Mouse (Mus musculus): ENCODE data around the gene Mef2d. TPM values are rescaled to one million over a fixed set of nuclear protein-coding genes. Genes with fewer than 3 reads are reported as not detected.

Mef2d gene
- polyA plus RNA-seq, 1 experiment from 2014 or later, result 19.7 TPM

DNA sequence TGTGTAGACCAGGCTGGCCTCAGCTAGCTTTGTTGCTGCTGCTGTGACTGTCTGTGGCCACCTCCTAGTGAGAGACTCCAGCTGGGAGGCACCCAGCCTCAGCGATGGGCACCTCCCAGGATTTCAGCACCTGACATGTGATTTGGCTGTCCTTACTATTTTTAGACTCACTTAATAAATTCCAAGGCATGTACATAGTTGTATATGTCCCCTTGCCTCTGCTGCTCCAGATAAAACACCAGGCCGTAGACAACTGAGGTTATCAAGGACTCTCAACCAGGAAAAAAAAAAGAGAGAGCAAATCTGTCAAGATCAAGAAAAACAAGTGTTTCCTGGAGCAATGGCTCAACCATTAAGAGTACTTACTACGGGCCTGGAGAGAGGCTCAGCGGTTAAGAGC is 17.0 kb upstream of the Mef2d start:
- no peaks in the 10 kb centered on the region for H3K4me1 ChIP-seq
- ATAC-seq (ENCODE audit: low FRiP score, low read depth), result no peak
- no peak overlapping the region for H3K27ac ChIP-seq
- H3K4me2 ChIP-seq (replicated peaks), result no peak overlapping the region
- 69% methylated on average over 4 of the region's 4 CpGs for WGBS
- no peak overlapping the region for H3K9ac ChIP-seq
- H3K27me3 ChIP-seq, result no peaks in the 10 kb centered on the region
- peaks cover 11% of the 10 kb centered on the region for H3K36me3 ChIP-seq
- H3K9me3 ChIP-seq, result no peaks in the 10 kb centered on the region
- H3K4me3 ChIP-seq, result no peak overlapping the region

- no peak for ATAC-seq (ENCODE audit: low FRiP score, low read depth)
- Histone ChIP-seq H3K4me1 (no peaks in the 10 kb centered on the region), H3K4me2 (replicated peaks) (no peak overlapping the region), H3K36me3 (peaks cover 1% of the 10 kb centered on the region; the same call in 1 of the 2 replicates), H3K27ac (no peak overlapping the region), H3K9me3 (no peaks in the 10 kb centered on the region), H3K9ac (no peak overlapping the region), H3K27me3 (no peaks in the 10 kb centered on the region), H3K4me3 (no peak overlapping the region)
- 92% methylated on average over 7 of the region's 7 CpGs for WGBS
Measured at GRCm38 (mm10) chr3:88126181-88126580, 16.0 kb upstream of the Mef2d start.

GRCm38 (mm10) chr3:88127636-88128035 is 14.5 kb upstream of the Mef2d start:
- Histone ChIP-seq H3K9ac (no peak overlapping the region), H3K4me3 (no peak overlapping the region), H3K9me3 (no peaks in the 10 kb centered on the region), H3K27me3 (no peaks in the 10 kb centered on the region), H3K4me1 (no peaks in the 10 kb centered on the region), H3K4me2 (replicated peaks) (no peak overlapping the region), H3K36me3 (no peaks in the 10 kb centered on the region), H3K27ac (no peak overlapping the region)
- ATAC-seq (ENCODE audit: low FRiP score, low read depth), result no peak
- WGBS, result 72% methylated on average over 3 of the region's 3 CpGs

DNA sequence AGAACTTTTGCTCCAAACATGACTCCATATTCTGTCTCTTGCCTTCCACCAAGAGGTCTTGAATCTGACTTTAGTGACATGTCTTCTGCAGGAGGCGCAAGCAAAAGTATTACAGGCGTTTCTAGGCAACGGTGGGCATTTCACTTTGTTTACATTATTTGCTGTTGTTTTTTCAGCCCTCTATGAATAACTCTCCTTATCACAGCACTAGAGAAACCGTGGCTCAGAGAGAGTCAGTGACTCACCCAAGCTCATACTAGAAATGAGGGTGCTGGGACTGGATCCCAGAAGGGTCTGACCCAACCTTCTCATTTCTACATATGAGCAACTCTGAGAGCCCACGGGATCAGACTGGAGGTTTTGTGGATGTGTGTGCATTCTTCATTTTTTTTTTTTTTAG is 14.1 kb upstream of the Mef2d start:
- H3K4me2 ChIP-seq (replicated peaks), result no peak overlapping the region
- H3K36me3 ChIP-seq, result no peaks in the 10 kb centered on the region
- no peaks in the 10 kb centered on the region for H3K4me1 ChIP-seq
- no peak for ATAC-seq (ENCODE audit: low FRiP score, low read depth)
- no peak overlapping the region for H3K9ac ChIP-seq
- no peak overlapping the region for H3K4me3 ChIP-seq
- 83% methylated on average over 5 of the region's 5 CpGs for WGBS
- no peak overlapping the region for H3K27ac ChIP-seq
- no peaks in the 10 kb centered on the region for H3K9me3 ChIP-seq
- H3K27me3 ChIP-seq, result no peaks in the 10 kb centered on the region

GRCm38 (mm10) chr3:88129006-88129405 is 13.2 kb upstream of the Mef2d start:
- H3K4me1 ChIP-seq, result no peaks in the 10 kb centered on the region
- no peak overlapping the region for H3K4me3 ChIP-seq
- no peak overlapping the region for H3K9ac ChIP-seq
- H3K4me2 ChIP-seq (replicated peaks), result no peak overlapping the region
- no peak for ATAC-seq (ENCODE audit: low FRiP score, low read depth)
- H3K27ac ChIP-seq, result no peak overlapping the region
- no peaks in the 10 kb centered on the region for H3K27me3 ChIP-seq
- H3K36me3 ChIP-seq, result no peaks in the 10 kb centered on the region
- 48% methylated on average over 4 of the region's 4 CpGs for WGBS
- no peaks in the 10 kb centered on the region for H3K9me3 ChIP-seq

GRCm38 (mm10) chr3:88131071-88131470 is 11.1 kb upstream of the Mef2d start:
- Histone ChIP-seq H3K9ac (no peak overlapping the region), H3K9me3 (no peaks in the 10 kb centered on the region), H3K36me3 (no peaks in the 10 kb centered on the region), H3K4me2 (replicated peaks) (no peak overlapping the region), H3K4me1 (no peaks in the 10 kb centered on the region), H3K27ac (no peak overlapping the region), H3K27me3 (no peaks in the 10 kb centered on the region), H3K4me3 (no peak overlapping the region)
- no peak for ATAC-seq (ENCODE audit: low FRiP score, low read depth)
- whole genome bisulfite sequencing, result 95% methylated on average over 3 of the region's 3 CpGs

- Histone ChIP-seq H3K36me3 (no peaks in the 10 kb centered on the region), H3K27me3 (no peaks in the 10 kb centered on the region), H3K4me1 (peaks cover 6% of the 10 kb centered on the region; the same call in 1 of the 2 replicates), H3K9me3 (no peaks in the 10 kb centered on the region), H3K4me3 (no peak overlapping the region), H3K9ac (no peak overlapping the region), H3K4me2 (replicated peaks) (no peak overlapping the region), H3K27ac (no peak overlapping the region)
- 69% methylated on average over 2 of the region's 2 CpGs for WGBS
- ATAC-seq (ENCODE audit: low FRiP score, low read depth), result no peak
Measured at GRCm38 (mm10) chr3:88132492-88132891, 9.7 kb upstream of the Mef2d start.

DNA sequence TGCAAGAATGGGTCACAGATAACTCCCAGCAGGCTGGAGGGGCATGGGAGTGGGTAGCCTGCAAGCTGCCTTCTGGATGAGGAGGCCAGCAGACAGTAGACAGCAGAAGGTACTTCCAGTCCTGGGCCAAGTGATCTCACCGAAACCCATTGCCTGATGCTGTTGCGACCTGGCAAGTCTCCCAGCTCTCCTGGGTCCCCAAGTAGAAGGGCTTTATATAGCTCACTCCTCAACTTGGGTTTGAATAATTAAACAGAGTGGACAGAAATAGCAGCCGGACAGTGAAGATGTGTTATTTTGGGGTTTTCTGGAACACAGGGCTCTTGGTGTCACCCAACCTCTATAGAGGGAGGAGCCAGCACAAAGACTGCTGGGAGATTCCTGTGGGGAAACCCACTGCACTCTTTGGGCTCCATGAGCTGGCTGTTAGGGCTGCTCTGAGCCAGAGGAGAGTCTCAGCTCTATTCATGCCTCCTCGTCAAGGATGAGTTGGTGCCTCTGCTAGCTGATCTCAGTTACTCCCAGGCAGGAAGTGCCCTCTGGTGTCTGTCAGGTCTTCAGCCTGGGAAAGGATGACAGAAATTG is 8.9 kb upstream of the Mef2d start:
- Histone ChIP-seq H3K4me3 (no peak overlapping the region), H3K36me3 (no peaks in the 10 kb centered on the region), H3K4me1 (peaks cover 9% of the 10 kb centered on the region; the same call in 1 of the 2 replicates), H3K9ac (0 out of 2 replicates have a peak overlapping the region, but pooled peaks have one; percentile 4), H3K27me3 (no peaks in the 10 kb centered on the region), H3K27ac (no peak overlapping the region), H3K9me3 (no peaks in the 10 kb centered on the region), H3K4me2 (replicated peaks) (no peak overlapping the region)
- 66% methylated on average over 4 of the region's 4 CpGs for WGBS
- no peak for ATAC-seq (ENCODE audit: low FRiP score, low read depth)

- H3K9ac ChIP-seq, result no peak overlapping the region
- peaks cover 34% of the 10 kb centered on the region for H3K4me1 ChIP-seq
- no peak for ATAC-seq (ENCODE audit: low FRiP score, low read depth)
- WGBS, result 80% methylated on average over 9 of the region's 9 CpGs
- no peak overlapping the region for H3K27ac ChIP-seq
- no peaks in the 10 kb centered on the region for H3K9me3 ChIP-seq
- no peak overlapping the region for H3K4me3 ChIP-seq
- no peaks in the 10 kb centered on the region for H3K36me3 ChIP-seq
- H3K27me3 ChIP-seq, result no peaks in the 10 kb centered on the region
- H3K4me2 ChIP-seq (replicated peaks), result no peak overlapping the region
Measured at GRCm38 (mm10) chr3:88136346-88136745, 5.8 kb upstream of the Mef2d start.

DNA sequence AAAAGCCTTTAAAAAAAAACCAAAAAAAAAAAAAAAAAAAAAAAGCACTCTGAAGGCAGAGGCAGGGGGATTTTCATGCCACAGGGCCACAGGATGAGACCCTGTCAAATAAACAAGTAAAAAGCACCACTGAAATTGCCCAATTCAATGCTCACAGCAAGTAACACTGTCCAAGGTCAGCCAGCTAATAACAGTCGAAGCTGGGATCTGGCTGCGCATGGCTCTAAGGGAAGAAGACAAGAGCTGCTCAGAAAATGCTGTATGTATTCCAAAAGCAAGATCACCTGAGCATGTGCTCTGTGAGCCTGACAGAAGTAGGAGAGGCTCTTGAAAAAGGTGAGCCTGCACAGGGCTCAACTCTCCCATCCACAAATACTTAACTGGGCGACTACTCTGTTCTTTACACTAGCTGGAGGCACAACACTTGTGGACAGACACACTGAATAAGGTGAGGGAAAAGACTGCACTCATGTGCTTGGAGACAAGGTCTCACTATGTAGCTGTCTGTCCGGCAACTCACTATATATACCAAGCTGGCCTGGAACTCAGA is 5.2 kb upstream of the Mef2d start:
- peak overlapping the region; percentile 59 for H3K4me3 ChIP-seq
- H3K9me3 ChIP-seq, result no peaks in the 10 kb centered on the region
- no peaks in the 10 kb centered on the region for H3K27me3 ChIP-seq
- peak overlapping the region; percentile 99; the same call in 1 of the 2 replicates for H3K27ac ChIP-seq
- peak overlapping the region; percentile 98 for H3K4me2 ChIP-seq (replicated peaks)
- H3K36me3 ChIP-seq, result no peaks in the 10 kb centered on the region
- H3K4me1 ChIP-seq, result peaks cover 36% of the 10 kb centered on the region
- ATAC-seq (ENCODE audit: low FRiP score, low read depth), result no peak
- peak overlapping the region; percentile 62 for H3K9ac ChIP-seq
- WGBS, result 80% methylated on average over 4 of the region's 4 CpGs

DNA sequence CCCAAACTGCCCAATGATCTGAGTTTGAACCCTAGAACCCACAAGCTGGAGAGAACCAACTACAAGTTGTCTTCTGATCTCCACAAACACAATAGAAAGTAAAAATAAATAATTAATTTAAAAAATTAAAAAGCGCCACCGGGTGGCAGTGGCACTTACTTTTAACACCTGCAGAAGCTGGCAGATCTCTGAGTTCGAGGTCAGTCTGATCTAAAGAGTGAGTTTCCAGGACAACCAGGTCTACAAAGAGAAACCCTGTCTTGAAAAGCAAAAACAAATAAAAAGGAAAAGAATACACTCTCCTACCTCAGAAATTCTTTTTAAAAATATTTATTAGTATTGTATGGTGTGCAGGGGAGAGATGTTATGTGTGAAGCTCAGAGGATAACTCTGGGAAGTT is 4.4 kb upstream of the Mef2d start:
- Histone ChIP-seq H3K27ac (peak overlapping the region; percentile 99), H3K4me2 (replicated peaks) (peak overlapping the region; percentile 98), H3K9me3 (no peaks in the 10 kb centered on the region), H3K4me1 (peaks cover 36% of the 10 kb centered on the region), H3K36me3 (no peaks in the 10 kb centered on the region), H3K27me3 (no peaks in the 10 kb centered on the region), H3K4me3 (peak overlapping the region; percentile 59), H3K9ac (peak overlapping the region; percentile 62; the same call in 1 of the 2 replicates)
- WGBS, result 7% methylated on average over 3 of the region's 3 CpGs
- no peak for ATAC-seq (ENCODE audit: low FRiP score, low read depth)

DNA sequence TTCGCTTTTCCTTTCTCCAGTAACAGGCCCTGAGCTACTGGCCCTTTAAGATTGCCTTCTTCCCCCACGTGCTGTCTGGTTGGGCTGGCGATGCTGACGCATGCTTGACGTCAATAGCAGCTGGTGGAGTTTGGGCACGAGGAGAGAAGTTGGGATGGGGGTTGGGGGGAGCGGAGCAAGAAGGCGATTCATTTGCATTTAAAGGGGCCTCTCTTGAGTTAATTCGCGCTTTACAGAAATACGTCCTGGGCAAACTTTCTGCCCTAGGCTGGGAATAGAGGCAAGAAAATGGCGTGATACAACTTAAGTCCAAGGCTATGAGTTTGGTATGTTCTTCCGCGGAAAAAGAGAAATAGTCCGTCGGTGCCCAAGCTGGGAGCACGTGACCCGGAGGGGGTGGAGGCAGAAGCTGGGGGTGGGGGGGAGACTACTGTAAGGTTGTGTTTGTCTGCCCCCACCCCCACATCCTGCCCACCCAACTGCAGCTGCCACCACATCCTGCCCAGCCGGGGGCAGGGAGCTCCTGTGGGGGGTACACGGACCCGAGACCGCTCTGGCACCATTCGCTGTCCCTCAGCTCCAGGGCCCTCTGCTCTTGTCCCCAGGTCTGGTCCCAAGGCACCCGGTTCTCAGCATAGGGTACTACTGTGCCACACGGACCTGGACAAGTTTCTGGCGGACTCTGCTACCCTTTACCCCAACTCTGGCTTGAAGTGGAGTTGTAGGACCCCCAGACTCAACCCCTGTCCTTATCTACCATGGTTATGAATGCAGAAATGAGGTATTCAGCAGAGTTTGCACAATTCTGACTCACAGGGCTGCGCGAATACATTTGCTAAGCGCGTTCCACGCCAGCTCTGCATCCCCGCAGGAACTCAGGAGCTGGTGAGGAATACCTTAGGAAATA is 3.6 kb upstream of the Mef2d start:
- H3K4me3 ChIP-seq, result peak overlapping the region; percentile 59
- no peaks in the 10 kb centered on the region for H3K27me3 ChIP-seq
- H3K9me3 ChIP-seq, result no peaks in the 10 kb centered on the region
- H3K9ac ChIP-seq, result peak overlapping the region; percentile 75
- WGBS, result under 1% methylated on average over 32 of the region's 32 CpGs
- no peaks in the 10 kb centered on the region for H3K36me3 ChIP-seq
- H3K27ac ChIP-seq, result peak overlapping the region; percentile 99
- peak overlapping the region; percentile 98 for H3K4me2 ChIP-seq (replicated peaks)
- ATAC-seq (ENCODE audit: low FRiP score, low read depth), result peak; percentile 78
- H3K4me1 ChIP-seq, result peaks cover 43% of the 10 kb centered on the region

All from limb, embryonic 13.5 days (tissue).